Comparison of ENCODE assay signal across 9 mouse cellular contexts in the genomic region with DNA sequence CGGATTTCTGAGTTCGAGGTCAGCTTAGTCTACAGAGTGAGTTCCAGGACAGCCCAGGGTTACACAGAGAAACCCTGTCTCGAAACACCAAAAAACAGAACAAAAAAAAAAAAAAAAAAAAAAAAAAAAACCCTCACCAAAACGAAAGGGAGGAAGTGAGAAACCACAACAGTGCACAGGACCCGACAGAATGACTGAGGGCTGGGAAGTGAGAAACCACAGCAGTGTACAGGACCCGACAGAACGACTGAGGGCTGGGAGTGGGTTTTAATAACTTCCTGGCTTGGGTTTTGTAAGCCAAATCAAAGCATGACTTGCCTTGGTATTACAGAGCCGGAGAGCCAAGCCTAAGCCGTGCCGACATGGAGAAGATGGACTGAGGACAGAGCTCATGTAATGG. TPM values are rescaled to one million over a fixed set of nuclear protein-coding genes. Genes with fewer than 3 reads are reported as not detected.
DNase-seq lines count a peak whose midpoint lies in the region; ATAC-seq and TF ChIP-seq lines count a peak whose summit lies in the region.
"Had no signal": no experiment of that assay in that cellular context is flagged by ENCODE, and none has a peak within 500 bp of the region (broad histone marks: within the 10 kb centered on the region; RNA-seq: fewer than 3 reads in every experiment).

No protein-coding gene starts in this region.

- peaks cover 9% of the 10 kb centered on the region for H3K36me3 ChIP-seq in heart, embryonic 11.5 days (ENCODE audit: control insufficient read depth, insufficient read depth, low read length)
- no peaks in the 10 kb centered on the region for H3K36me3 ChIP-seq in lung, postnatal 0 days (ENCODE audit: insufficient read depth, low read length)
- peaks cover 3% of the 10 kb centered on the region; the same call in 1 of the 2 replicates for H3K36me3 ChIP-seq in spleen, adult 2 months (ENCODE audit: control insufficient read depth, insufficient read depth, low read length)

- intact Hi-C loops in heart, postnatal 14 days (cut with DNase I), result loop anchor here (5.0 to 10.0 kb wide), 3 partner anchors 34 to 476 kb away; no protein-coding TSS in a partner anchor
- intact Hi-C loops in left cerebral cortex, postnatal 14 days (cut with DNase I), result no loop called here

- no peak overlapping the region for H3K9ac ChIP-seq in heart, embryonic 11.5 days (ENCODE audit: low read depth, low read length)
- no peak overlapping the region for H3K9ac ChIP-seq in lung, postnatal 0 days (replicated peaks; ENCODE audit: low read depth)

- DNase-seq in heart, postnatal 14 days, result no peak
- DNase-seq in lung, postnatal 0 days (ENCODE audit: low spot score), result peak; percentile 37
- DNase-seq in spleen, adult 2 months (ENCODE audit: low read depth in 1 of 2, low spot score in 2 of 2), result peak; percentile 61 to 83
- DNase-seq in urinary bladder, adult 2 months (ENCODE audit: low spot score), result no peak
- DNase-seq in frontal cortex, adult 2 months (ENCODE audit: extremely low spot score in 1 of 2, low spot score in 1 of 2), result no peak
- no peak for DNase-seq in left cerebral cortex, postnatal 14 days (ENCODE audit: low spot score in 2 of 2)
- DNase-seq: midbrain, embryonic 14.5 days had no signal

- no peaks in the 10 kb centered on the region for H3K27me3 ChIP-seq in heart, embryonic 11.5 days (ENCODE audit: control insufficient read depth, insufficient read depth, low read length)
- H3K27me3 ChIP-seq in lung, postnatal 0 days (replicated peaks; ENCODE audit: insufficient read depth, low read length), result no peaks in the 10 kb centered on the region
- peaks cover under 1% of the 10 kb centered on the region; the same call in 1 of the 2 replicates for H3K27me3 ChIP-seq in spleen, adult 2 months (ENCODE audit: control insufficient read depth, insufficient read depth, low read length)

- WGBS in heart, embryonic 11.5 days (ENCODE audit: insufficient replicate concordance), result 80% methylated on average over 10 of the region's 10 CpGs
- WGBS in lung, postnatal 0 days, result 57% methylated on average over 10 of the region's 10 CpGs
- 5% methylated on average over 10 of the region's 10 CpGs for WGBS in spleen, adult 2 months

- no peak for TF ChIP-seq EP300 in lung, postnatal 0 days (IDR thresholded peaks at IDR 0.05)

- no peaks in the 10 kb centered on the region for H3K9me3 ChIP-seq in heart, embryonic 11.5 days (replicated peaks; ENCODE audit: control insufficient read depth, low read length)
- no peaks in the 10 kb centered on the region for H3K9me3 ChIP-seq in lung, postnatal 0 days (ENCODE audit: low read length)

- H3K4me2 ChIP-seq in heart, embryonic 11.5 days, result no peak overlapping the region
- H3K4me2 ChIP-seq in lung, postnatal 0 days (replicated peaks; ENCODE audit: low read depth, low read length), result no peak overlapping the region

- no peak for TF ChIP-seq POLR2A in spleen, adult 2 months (IDR thresholded peaks at IDR 0.05; ENCODE audit: low read depth, low read length)

- TF ChIP-seq CTCF in lung, postnatal 0 days (IDR thresholded peaks at IDR 0.05), result no peak
- no peak for TF ChIP-seq CTCF in spleen, adult 2 months (IDR thresholded peaks at IDR 0.05; ENCODE audit: extremely low read depth, insufficient read depth, insufficient read length, insufficient replicate concordance)

- H3K4me1 ChIP-seq in heart, embryonic 11.5 days (ENCODE audit: control insufficient read depth, insufficient read depth, low read length), result peaks cover 7% of the 10 kb centered on the region
- H3K4me1 ChIP-seq in lung, postnatal 0 days (ENCODE audit: insufficient read depth, low read depth, low read length), result no peaks in the 10 kb centered on the region
- H3K4me1 ChIP-seq in spleen, adult 2 months (ENCODE audit: control insufficient read depth, insufficient read depth, insufficient read length), result peaks cover 7% of the 10 kb centered on the region; the same call in 1 of the 2 replicates

- H3K4me3 ChIP-seq in heart, embryonic 11.5 days (ENCODE audit: low read depth, low read length), result no peak overlapping the region
- H3K4me3 ChIP-seq in lung, postnatal 0 days (ENCODE audit: low read depth, low read length), result no peak overlapping the region
- H3K4me3 ChIP-seq in spleen, adult 2 months (ENCODE audit: extremely low read depth, insufficient read depth, insufficient read length), result no peak overlapping the region

- H3K27ac ChIP-seq in heart, embryonic 11.5 days (ENCODE audit: low read depth, low read length), result 0 out of 2 replicates have a peak overlapping the region, but pooled peaks have one; percentile 10
- H3K27ac ChIP-seq in lung, postnatal 0 days (ENCODE audit: low read length), result peak overlapping the region; percentile 32; the same call in 1 of the 2 replicates
- H3K27ac ChIP-seq in spleen, adult 2 months (ENCODE audit: insufficient read depth, low read length), result no peak overlapping the region

- ATAC-seq in heart, embryonic 11.5 days (replicated peaks; ENCODE audit: insufficient number of reproducible peaks, low FRiP score, low TSS enrichment), result no peak
- peak; percentile 100 for ATAC-seq in CD4-positive, CD25-positive, alpha-beta regulatory T cell, adult 4 months
- peak; percentile 43; the same call in 1 of the 2 replicates for ATAC-seq in lung, postnatal 0 days

RNA-seq across cellular contexts. Expression of a gene that starts 32.9 kb away (rescaled TPM):
- 163 and 173 TPM in 2 replicates for polyA plus RNA-seq in heart, embryonic 11.5 days (2014; fragmentation: Nextera tagmentation; extraction: Ambion mirVana)
- total RNA-seq in heart, postnatal 14 days (2021), result 10 to 100 TPM; 32.1 to 36.4 TPM
- 100 to 1,000 TPM; 120 to 140 TPM for polyA plus RNA-seq in CD4-positive, CD25-positive, alpha-beta regulatory T cell, adult 4 months (2017; shearing (Covaris generic))
- polyA plus RNA-seq in lung, postnatal 0 days (2015; fragmentation: Nextera tagmentation; extraction: Ambion mirVana), result 93.9 and 102 TPM in 2 replicates
- polyA plus RNA-seq in spleen, adult 2 months (2012; rRNA removed), result 2.0 and 2.4 TPM in 2 replicates
- polyA plus RNA-seq in urinary bladder, adult 2 months (2012; rRNA removed), result 58.5 and 65.5 TPM in 2 replicates
- polyA plus RNA-seq in frontal cortex, adult 2 months (2012; rRNA removed), result 101 and 111 TPM in 2 replicates
- 10 to 100 TPM; 79.4 to 83.6 TPM for total RNA-seq in left cerebral cortex, postnatal 14 days (2021)

RNA-seq across cellular contexts. Expression of a gene that starts 55.4 kb away (rescaled TPM):
- polyA plus RNA-seq in heart, embryonic 11.5 days (2014; fragmentation: Nextera tagmentation; extraction: Ambion mirVana), result 4.5 and 5.8 TPM in 2 replicates
- total RNA-seq in heart, postnatal 14 days (2021), result 1 to 10 TPM; 2.6 to 3.1 TPM
- polyA plus RNA-seq in CD4-positive, CD25-positive, alpha-beta regulatory T cell, adult 4 months (2017; shearing (Covaris generic)), result 1 to 10 TPM; 7.5 to 9.2 TPM
- 10.5 and 11.3 TPM in 2 replicates for polyA plus RNA-seq in lung, postnatal 0 days (2015; fragmentation: Nextera tagmentation; extraction: Ambion mirVana)
- polyA plus RNA-seq in spleen, adult 2 months (2012; rRNA removed), result 1.2 and 1.6 TPM in 2 replicates
- polyA plus RNA-seq in urinary bladder, adult 2 months (2012; rRNA removed), result 9.1 and 9.6 TPM in 2 replicates
- polyA plus RNA-seq in frontal cortex, adult 2 months (2012; rRNA removed), result 3.8 TPM in 2 replicates
- 1 to 10 TPM; 2.8 to 3.3 TPM for total RNA-seq in left cerebral cortex, postnatal 14 days (2021)

Comparison
In these comparisons a context has a peak if more than half of its experiments do, and no peak if none do; other contexts are left out.
1. DNase-seq: peak in lung, postnatal 0 days (single experiment) and spleen, adult 2 months (2 of 2); none in heart, postnatal 14 days (0 of 2), urinary bladder, adult 2 months (single experiment), frontal cortex, adult 2 months (0 of 2) and left cerebral cortex, postnatal 14 days (0 of 2).
2. RNA of a gene that starts 32.9 kb away (polyA plus RNA-seq): 163 to 173 TPM in heart, embryonic 11.5 days, 120 to 140 TPM in CD4-positive, CD25-positive, alpha-beta regulatory T cell, adult 4 months, 101 to 111 TPM in frontal cortex, adult 2 months, 93.9 to 102 TPM in lung, postnatal 0 days and 58.5 to 65.5 TPM in urinary bladder, adult 2 months; 2.0 to 2.4 TPM in spleen, adult 2 months; every median in the first group is over 10 times any median in the second.